Mouse (Mus musculus): ENCODE measurements around the gene Olfr3. TPM values are rescaled to one million over a fixed set of nuclear protein-coding genes. Genes with fewer than 3 reads are reported as not detected.

Gene Olfr3
- total RNA-seq (2014; rRNA removed) (not detected in 2 replicates), polyA plus RNA-seq (2015; fragmentation: Nextera tagmentation; extraction: Ambion mirVana) (not detected in 2 replicates)

DNA sequence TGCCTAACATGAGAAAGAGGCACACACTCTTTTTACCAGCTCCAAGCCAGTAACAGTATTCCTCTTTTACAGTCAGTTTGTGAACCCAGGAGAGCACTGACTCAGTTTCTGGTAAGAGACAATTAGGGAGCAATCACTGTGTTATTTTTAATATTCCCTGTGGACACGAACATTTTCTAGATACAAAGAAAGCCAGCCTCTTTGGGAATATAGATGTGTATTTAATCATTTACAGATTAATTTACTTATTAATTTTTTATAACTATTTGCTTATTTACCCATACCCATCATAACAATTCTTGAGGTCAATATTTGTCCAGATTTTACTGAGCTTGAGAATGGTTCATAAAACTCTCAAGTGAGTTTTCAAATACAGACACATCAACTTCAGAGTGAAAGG is at the start of gene Olfr3:
Gene Olfr3, minus strand, starts transcription at position 101 of the 400 bp plus-strand sequence.
- no peak within 1 kb of the TSS for H3K27ac ChIP-seq (ENCODE audit: low read depth, low read length)
- H3K4me3 ChIP-seq (ENCODE audit: low read depth, low read length), result no peak within 1 kb of the TSS
- DNase-seq (no peak), ATAC-seq (no peak)
- no peaks in the 10 kb centered on the region for H3K4me1 ChIP-seq (ENCODE audit: insufficient read depth)
- no peaks in the 10 kb centered on the region for H3K27me3 ChIP-seq (ENCODE audit: insufficient read depth, low read length)
- no peaks in the 10 kb centered on the region for H3K36me3 ChIP-seq (ENCODE audit: insufficient read depth)
- TF ChIP-seq CTCF (IDR thresholded peaks at IDR 0.05; ENCODE audit: low read depth), result no peak
- WGBS, result 63% methylated on average over 1 of the region's 1 CpGs
- H3K9me3 ChIP-seq (ENCODE audit: low read length), result peaks cover 3% of the 10 kb centered on the region; the same call in 1 of the 2 replicates
- H3K9ac ChIP-seq, result no peak within 1 kb of the TSS
- no peak within 1 kb of the TSS for H3K4me2 ChIP-seq (ENCODE audit: low read depth)

DNA sequence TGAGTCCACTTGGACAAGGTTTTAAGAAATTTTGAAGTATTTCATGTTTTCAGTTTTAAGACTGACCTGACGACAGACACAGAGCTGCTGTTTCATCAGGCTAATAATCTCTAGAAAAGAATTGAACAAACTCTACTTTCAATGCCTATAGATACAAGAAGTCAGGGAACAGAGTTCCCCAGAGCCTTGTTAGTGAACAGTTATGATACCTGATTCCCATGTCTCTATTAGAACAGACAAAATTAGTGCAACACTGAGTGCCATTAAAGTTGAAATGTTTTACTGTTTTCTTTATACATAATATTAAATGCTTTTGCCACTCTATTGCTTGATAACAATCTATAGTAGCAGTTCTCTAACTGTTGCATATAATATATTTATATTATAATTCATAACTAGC is 45.7 kb upstream of the Olfr3 start, which contains the start of gene Olfr351:
Gene Olfr351, minus strand, starts transcription at position 101 of the 400 bp plus-strand sequence.
- no peaks in the 10 kb centered on the region for H3K36me3 ChIP-seq (ENCODE audit: insufficient read depth)
- H3K27ac ChIP-seq (ENCODE audit: low read depth, low read length), result no peak within 1 kb of the TSS
- 0 out of 2 replicates have a peak, but pooled peaks cover 12% of the 10 kb centered on the region for H3K9me3 ChIP-seq (ENCODE audit: low read length)
- no peaks in the 10 kb centered on the region for H3K27me3 ChIP-seq (ENCODE audit: insufficient read depth, low read length)
- H3K4me2 ChIP-seq (ENCODE audit: low read depth), result no peak within 1 kb of the TSS
- TF ChIP-seq CTCF (IDR thresholded peaks at IDR 0.05; ENCODE audit: low read depth), result no peak
- DNase-seq (no peak), ATAC-seq (no peak)
- no peak within 1 kb of the TSS for H3K9ac ChIP-seq
- no peak within 1 kb of the TSS for H3K4me3 ChIP-seq (ENCODE audit: low read depth, low read length)
- no peaks in the 10 kb centered on the region for H3K4me1 ChIP-seq (ENCODE audit: insufficient read depth)
- 83% methylated on average over 1 of the region's 1 CpGs for WGBS

DNA sequence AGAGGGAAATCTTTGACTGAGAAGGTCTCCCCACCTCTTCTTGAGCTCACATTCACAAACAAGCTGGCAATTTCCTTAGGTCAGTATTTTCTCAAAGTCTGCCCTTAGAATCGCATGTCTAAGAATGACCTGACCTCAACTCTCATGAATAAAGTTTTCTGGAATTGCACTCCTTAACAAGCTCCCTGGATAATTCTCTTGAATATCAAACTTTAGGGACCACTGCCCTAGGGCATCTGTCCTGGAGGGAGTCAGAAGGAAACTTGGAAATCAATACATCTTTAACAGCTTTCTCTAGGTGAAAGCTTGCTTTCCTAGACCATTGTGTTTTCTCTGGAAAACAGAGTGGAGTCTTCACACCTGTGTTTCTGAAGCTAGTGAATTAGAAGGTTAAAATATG is 29.2 kb upstream of the Olfr3 start, which contains the start of gene Olfr350:
Gene Olfr350, plus strand, starts transcription at position 301 of the 400 bp plus-strand sequence.
- no peak within 1 kb of the TSS for H3K4me3 ChIP-seq (ENCODE audit: low read depth, low read length)
- H3K27ac ChIP-seq (ENCODE audit: low read depth, low read length), result no peak within 1 kb of the TSS
- H3K9ac ChIP-seq, result no peak within 1 kb of the TSS
- no peak for ATAC-seq
- H3K4me1 ChIP-seq (ENCODE audit: insufficient read depth), result no peaks in the 10 kb centered on the region
- TF ChIP-seq CTCF (IDR thresholded peaks at IDR 0.05; ENCODE audit: low read depth), result no peak
- 80% methylated on average over 1 of the region's 1 CpGs for WGBS
- H3K4me2 ChIP-seq (ENCODE audit: low read depth), result no peak within 1 kb of the TSS
- no peaks in the 10 kb centered on the region for H3K27me3 ChIP-seq (ENCODE audit: insufficient read depth, low read length)
- H3K36me3 ChIP-seq (ENCODE audit: insufficient read depth), result no peaks in the 10 kb centered on the region
- H3K9me3 ChIP-seq (ENCODE audit: low read length), result peaks cover 7% of the 10 kb centered on the region; the same call in 1 of the 2 replicates
- DNase-seq, result no peak

DNA sequence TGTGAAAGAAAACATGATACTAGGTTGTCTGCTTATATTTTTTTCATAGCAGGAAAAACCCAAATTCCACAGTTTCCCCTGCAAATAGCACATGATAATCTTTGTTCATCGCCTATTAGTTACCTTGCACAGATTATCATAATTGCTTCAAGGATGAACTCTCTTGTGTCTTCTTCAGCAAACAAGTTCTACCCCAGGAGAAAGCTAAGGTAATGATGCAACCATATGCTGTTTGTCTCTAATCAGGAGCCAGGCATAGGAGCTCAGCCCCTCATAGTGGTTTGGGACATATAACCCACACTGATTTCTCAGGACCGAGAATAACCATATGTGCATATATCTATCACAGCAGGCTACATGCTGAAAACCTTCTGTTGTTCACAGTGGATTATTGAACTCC is 26.6 kb downstream of the Olfr3 start, which contains the start of gene Olfr50:
Gene Olfr50, plus strand, starts transcription at position 301 of the 400 bp plus-strand sequence.
- no peak within 1 kb of the TSS for H3K4me3 ChIP-seq (ENCODE audit: low read depth, low read length)
- no peak for ATAC-seq
- no peak within 1 kb of the TSS for H3K9ac ChIP-seq
- H3K27me3 ChIP-seq (ENCODE audit: insufficient read depth, low read length), result no peaks in the 10 kb centered on the region
- H3K36me3 ChIP-seq (ENCODE audit: insufficient read depth), result no peaks in the 10 kb centered on the region
- no peak within 1 kb of the TSS for H3K4me2 ChIP-seq (ENCODE audit: low read depth)
- no peaks in the 10 kb centered on the region for H3K4me1 ChIP-seq (ENCODE audit: insufficient read depth)
- TF ChIP-seq CTCF (IDR thresholded peaks at IDR 0.05; ENCODE audit: low read depth), result no peak
- no peak within 1 kb of the TSS for H3K27ac ChIP-seq (ENCODE audit: low read depth, low read length)
- 0 out of 2 replicates have a peak, but pooled peaks cover 11% of the 10 kb centered on the region for H3K9me3 ChIP-seq (ENCODE audit: low read length)
- WGBS, result 80% methylated on average over 2 of the region's 2 CpGs
- no peak for DNase-seq

DNA sequence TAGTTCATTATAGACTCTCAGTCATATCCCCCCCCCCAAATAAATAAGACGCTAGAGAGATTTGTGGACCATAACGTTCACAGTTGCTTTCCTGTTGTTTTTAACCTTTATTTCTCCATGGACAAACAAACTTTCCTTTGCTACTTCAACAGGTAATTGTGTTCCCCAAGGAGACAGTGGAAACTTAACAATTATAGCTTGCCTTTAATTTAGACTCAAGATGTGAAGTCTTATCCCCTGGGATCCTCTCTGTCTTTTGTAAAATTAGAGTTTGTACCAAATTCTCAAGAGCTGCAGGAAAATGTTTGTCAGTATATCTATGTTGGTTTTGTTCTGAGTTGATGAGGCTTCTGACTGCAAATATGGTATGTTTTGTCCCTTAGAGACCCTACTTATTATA is 32.9 kb downstream of the Olfr3 start, which contains the start of gene Olfr348:
Gene Olfr348, plus strand, starts transcription at position 301 of the 400 bp plus-strand sequence.
- Histone ChIP-seq H3K27me3 (ENCODE audit: insufficient read depth, low read length) (no peaks in the 10 kb centered on the region), H3K27ac (ENCODE audit: low read depth, low read length) (no peak within 1 kb of the TSS), H3K36me3 (ENCODE audit: insufficient read depth) (no peaks in the 10 kb centered on the region), H3K9me3 (ENCODE audit: low read length) (0 out of 2 replicates have a peak, but pooled peaks cover 8% of the 10 kb centered on the region), H3K9ac (no peak within 1 kb of the TSS), H3K4me3 (ENCODE audit: low read depth, low read length) (no peak within 1 kb of the TSS), H3K4me1 (ENCODE audit: insufficient read depth) (no peaks in the 10 kb centered on the region), H3K4me2 (ENCODE audit: low read depth) (no peak within 1 kb of the TSS)
- ATAC-seq, result no peak
- WGBS, result 80% methylated on average over 2 of the region's 2 CpGs
- TF ChIP-seq CTCF (IDR thresholded peaks at IDR 0.05; ENCODE audit: low read depth), result no peak
- no peak for DNase-seq

Other genes starting within 250 kb of the Olfr3 start
- not detected in 2 replicates for gene Olfr345, start 177.0 kb downstream of the Olfr3 start, total RNA-seq (2014; rRNA removed)
- not detected in 2 replicates for gene Olfr345, start 177.0 kb downstream of the Olfr3 start, polyA plus RNA-seq (2015; fragmentation: Nextera tagmentation; extraction: Ambion mirVana)
- gene Olfr346, start 131.2 kb downstream of the Olfr3 start, total RNA-seq (2014; rRNA removed), result not detected in 2 replicates
- not detected in 2 replicates for gene Olfr346, start 131.2 kb downstream of the Olfr3 start, polyA plus RNA-seq (2015; fragmentation: Nextera tagmentation; extraction: Ambion mirVana)
- not detected in 2 replicates for gene Olfr347, start 85.1 kb downstream of the Olfr3 start, total RNA-seq (2014; rRNA removed)
- gene Olfr347, start 85.1 kb downstream of the Olfr3 start, polyA plus RNA-seq (2015; fragmentation: Nextera tagmentation; extraction: Ambion mirVana), result not detected in 2 replicates
- not detected in 2 replicates for gene Olfr348, start 32.8 kb downstream of the Olfr3 start, total RNA-seq (2014; rRNA removed)
- gene Olfr348, start 32.8 kb downstream of the Olfr3 start, polyA plus RNA-seq (2015; fragmentation: Nextera tagmentation; extraction: Ambion mirVana), result not detected in 2 replicates
- gene Olfr50, start 26.5 kb downstream of the Olfr3 start, total RNA-seq (2014; rRNA removed), result not detected in 2 replicates
- gene Olfr50, start 26.5 kb downstream of the Olfr3 start, polyA plus RNA-seq (2015; fragmentation: Nextera tagmentation; extraction: Ambion mirVana), result not detected in 2 replicates
- not detected in 2 replicates for gene Olfr350, start 29.3 kb upstream of the Olfr3 start, total RNA-seq (2014; rRNA removed)
- gene Olfr350, start 29.3 kb upstream of the Olfr3 start, polyA plus RNA-seq (2015; fragmentation: Nextera tagmentation; extraction: Ambion mirVana), result not detected in 2 replicates
- not detected in 2 replicates for gene Olfr351, start 45.6 kb upstream of the Olfr3 start, total RNA-seq (2014; rRNA removed)
- not detected in 2 replicates for gene Olfr351, start 45.6 kb upstream of the Olfr3 start, polyA plus RNA-seq (2015; fragmentation: Nextera tagmentation; extraction: Ambion mirVana)
- gene Olfr352, start 51.4 kb upstream of the Olfr3 start, total RNA-seq (2014; rRNA removed), result not detected in 2 replicates
- not detected in 2 replicates for gene Olfr352, start 51.4 kb upstream of the Olfr3 start, polyA plus RNA-seq (2015; fragmentation: Nextera tagmentation; extraction: Ambion mirVana)
- not detected in 2 replicates for gene Olfr353, start 75.9 kb upstream of the Olfr3 start, total RNA-seq (2014; rRNA removed)
- gene Olfr353, start 75.9 kb upstream of the Olfr3 start, polyA plus RNA-seq (2015; fragmentation: Nextera tagmentation; extraction: Ambion mirVana), result not detected in 2 replicates
- not detected in 2 replicates for gene Olfr354, start 88.6 kb upstream of the Olfr3 start, total RNA-seq (2014; rRNA removed)
- gene Olfr354, start 88.6 kb upstream of the Olfr3 start, polyA plus RNA-seq (2015; fragmentation: Nextera tagmentation; extraction: Ambion mirVana), result not detected in 2 replicates
- gene Olfr355, start 111.9 kb upstream of the Olfr3 start, total RNA-seq (2014; rRNA removed), result not detected in 2 replicates
- not detected in 2 replicates for gene Olfr355, start 111.9 kb upstream of the Olfr3 start, polyA plus RNA-seq (2015; fragmentation: Nextera tagmentation; extraction: Ambion mirVana)
- gene Olfr356, start 120.1 kb upstream of the Olfr3 start, total RNA-seq (2014; rRNA removed), result not detected in 2 replicates
- gene Olfr356, start 120.1 kb upstream of the Olfr3 start, polyA plus RNA-seq (2015; fragmentation: Nextera tagmentation; extraction: Ambion mirVana), result not detected in 2 replicates
- not detected in 2 replicates for gene Olfr357, start 176.8 kb upstream of the Olfr3 start, total RNA-seq (2014; rRNA removed)
- gene Olfr357, start 176.8 kb upstream of the Olfr3 start, polyA plus RNA-seq (2015; fragmentation: Nextera tagmentation; extraction: Ambion mirVana), result not detected in 2 replicates
- gene Olfr358, start 192.3 kb upstream of the Olfr3 start, total RNA-seq (2014; rRNA removed), result not detected in 2 replicates
- gene Olfr358, start 192.3 kb upstream of the Olfr3 start, polyA plus RNA-seq (2015; fragmentation: Nextera tagmentation; extraction: Ambion mirVana), result not detected in 2 replicates
- not detected in 2 replicates for gene Olfr360, start 248.7 kb upstream of the Olfr3 start, total RNA-seq (2014; rRNA removed)
- not detected in 2 replicates for gene Olfr360, start 248.7 kb upstream of the Olfr3 start, polyA plus RNA-seq (2015; fragmentation: Nextera tagmentation; extraction: Ambion mirVana)

Measured in forebrain, postnatal 0 days (tissue).